Mouse (Mus musculus) heart, adult 2 months (tissue): ENCODE data around the gene Ppm1h.

ENCODE experiments used
- CTCF ChIP-seq: fragments of 200-600 bp; IDR thresholded peaks from 2 replicates; pipeline ENCODE4 v1.8.1; 2022; ENCODE audit warnings: antibody characterized with exemption, mild to moderate bottlenecking, moderate library complexity
- POLR2A ChIP-seq: fragments of 200-500 bp; IDR thresholded peaks from 2 replicates; pipeline ENCODE4 v1.6.1; 2011; ENCODE audit warnings: mild to moderate bottlenecking, low read depth, low read length, control low read depth; ENCODE audit not compliant: insufficient read depth

DNA sequence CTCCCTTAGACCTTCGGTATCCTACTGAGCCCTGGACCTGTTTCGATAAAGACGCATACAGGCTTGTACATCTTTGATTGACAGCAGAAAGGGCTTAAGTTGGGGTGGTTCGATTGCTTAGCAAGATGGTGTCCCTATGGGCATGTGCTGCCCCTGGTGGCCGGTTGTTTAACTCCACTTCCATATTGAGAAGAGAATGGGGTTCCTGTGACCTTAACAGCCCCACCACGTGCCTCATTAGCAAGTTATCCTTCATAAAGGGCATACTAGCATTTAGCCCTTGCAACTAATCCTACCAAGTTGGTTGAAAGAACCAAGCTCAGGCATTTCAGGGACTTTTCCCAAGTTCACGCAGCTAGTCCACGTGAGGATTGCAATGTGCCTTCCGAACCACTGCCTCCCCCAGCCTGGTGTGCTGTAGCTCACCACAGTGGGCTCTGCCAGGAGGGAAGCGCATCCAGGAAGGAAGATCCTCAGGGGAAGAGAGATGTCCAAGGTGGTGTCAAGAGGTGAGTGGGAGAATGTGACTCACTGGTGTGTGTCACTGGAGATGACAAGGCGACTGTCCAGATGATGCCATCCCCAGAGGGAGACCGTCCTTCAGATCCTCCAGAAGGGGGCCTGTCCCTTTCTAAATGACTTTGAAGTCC is 216.7 kb downstream of the Ppm1h start:
- TF ChIP-seq CTCF (peak; percentile 67), POLR2A (no peak)
